Mouse (Mus musculus): ENCODE measurements around the gene Slc35a3. TPM values are rescaled to one million over a fixed set of nuclear protein-coding genes. Genes with fewer than 3 reads are reported as not detected.
A peak's percentile ranks its signal among the peaks of the same experiment; 100 is the strongest.

Slc35a3 gene
- total and polyA plus RNA-seq, 3 experiments, result 19.2 to 20.3 TPM; not detected in 1

- no peaks in the 10 kb centered on the region for H3K79me2 ChIP-seq (ENCODE audit: control insufficient read depth, insufficient read depth, low read length, poor library complexity)
- H3K27ac ChIP-seq (ENCODE audit: control insufficient read depth, low read depth, low read length), result no peak overlapping the region
- no peaks in the 10 kb centered on the region for H3K36me3 ChIP-seq (ENCODE audit: control insufficient read depth in 1 of 2, insufficient read depth in 2 of 2, low read length in 2 of 2)
- peak; percentile 74 for DNase-seq (ENCODE audit: low read depth, low spot score)
- H3K9ac ChIP-seq (ENCODE audit: control insufficient read depth, low read depth, low read length, poor library complexity, severe bottlenecking), result no peak overlapping the region
- TF ChIP-seq CTCF (IDR thresholded peaks at IDR 0.05 in 2 of 3, conservative IDR thresholded peaks at IDR 0.05 in 1 of 3; ENCODE audit: control insufficient read depth in 1 of 3, insufficient read depth in 1 of 3, low read depth in 2 of 3, low read length in 3 of 3, poor library complexity in 1 of 3, severe bottlenecking in 1 of 3) (peak; percentile 68 to 84 (median 78); a peak in 5 of 6 replicates), E2F4 (IDR thresholded peaks at IDR 0.05; ENCODE audit: borderline replicate concordance, low read depth, low read length) (no peak), ZMIZ1 (IDR thresholded peaks at IDR 0.05; ENCODE audit: low read depth, low read length) (no peak), EP300 (IDR thresholded peaks at IDR 0.05; ENCODE audit: low read depth in 1 of 2, low read length in 2 of 2) (no peak), MAX (IDR thresholded peaks at IDR 0.05; ENCODE audit: low read length) (no peak), MXI1 (IDR thresholded peaks at IDR 0.05; ENCODE audit: low read depth, low read length) (peak; percentile 29; the same call in 1 of the 2 replicates), USF1 (IDR thresholded peaks at IDR 0.05; ENCODE audit: low read depth, low read length) (no peak), SMC3 (IDR thresholded peaks at IDR 0.05; ENCODE audit: low read depth, low read length) (peak; percentile 84), SIN3A (IDR thresholded peaks at IDR 0.05; ENCODE audit: low read length) (no peak), GATA1 (IDR thresholded peaks at IDR 0.05; ENCODE audit: low read depth, low read length) (no peak), TBP (IDR thresholded peaks at IDR 0.05; ENCODE audit: low read depth, low read length) (no peak), POLR2A (IDR thresholded peaks at IDR 0.05; ENCODE audit: control insufficient read depth in 1 of 2, insufficient read depth in 1 of 2, low read depth in 1 of 2, low read length in 2 of 2, poor library complexity in 1 of 2) (no peak), KAT2A (conservative IDR thresholded peaks at IDR 0.05; ENCODE audit: low read depth, low read length) (no peak), MAFK (IDR thresholded peaks at IDR 0.05; ENCODE audit: borderline replicate concordance, low read depth, low read length) (no peak), USF2 (IDR thresholded peaks at IDR 0.05; ENCODE audit: borderline replicate concordance in 1 of 2, insufficient read depth in 1 of 2, low read depth in 1 of 2, low read length in 2 of 2) (no peak), RAD21 (IDR thresholded peaks at IDR 0.05; ENCODE audit: low read depth, low read length) (peak; percentile 81), MYB (IDR thresholded peaks at IDR 0.05; ENCODE audit: low read depth, low read length) (no peak), JUND (IDR thresholded peaks at IDR 0.05; ENCODE audit: low read depth, low read length) (no peak), CHD1 (IDR thresholded peaks at IDR 0.05; ENCODE audit: low read depth, low read length) (no peak), NRF1 (IDR thresholded peaks at IDR 0.05; ENCODE audit: insufficient read depth, low read depth, low read length, poor library complexity, severe bottlenecking) (no peak), CHD2 (IDR thresholded peaks at IDR 0.05; ENCODE audit: low read length) (no peak), ZKSCAN1 (IDR thresholded peaks at IDR 0.05; ENCODE audit: low read depth, low read length) (no peak), RCOR1 (IDR thresholded peaks at IDR 0.05; ENCODE audit: low read depth, low read length) (no peak), MYC (IDR thresholded peaks at IDR 0.05; ENCODE audit: low read depth, low read length) (no peak), GABPA (IDR thresholded peaks at IDR 0.05; ENCODE audit: low read depth, low read length) (no peak), ZNF384 (IDR thresholded peaks at IDR 0.05; ENCODE audit: low read depth, low read length) (no peak), POLR2AphosphoS2 (IDR thresholded peaks at IDR 0.05; ENCODE audit: low read length) (no peak), ZC3H11A (IDR thresholded peaks at IDR 0.05; ENCODE audit: low read depth, low read length) (peak; percentile 79), HCFC1 (IDR thresholded peaks at IDR 0.05; ENCODE audit: low read depth, low read length) (no peak), TAL1 (IDR thresholded peaks at IDR 0.05; ENCODE audit: low read length) (no peak)
- H3K4me3 ChIP-seq (ENCODE audit: control insufficient read depth in 1 of 2, insufficient read depth in 1 of 2, low read depth in 2 of 2, low read length in 2 of 2), result no peak overlapping the region
- no peaks in the 10 kb centered on the region for H3K9me3 ChIP-seq (replicated peaks; ENCODE audit: insufficient read depth, low read length)
- no peaks in the 10 kb centered on the region for H3K27me3 ChIP-seq (ENCODE audit: control insufficient read depth in 1 of 2, insufficient read depth in 2 of 2, low read length in 2 of 2)
- no peaks in the 10 kb centered on the region for H3K4me1 ChIP-seq (ENCODE audit: control insufficient read depth in 1 of 2, insufficient read depth in 2 of 2, low read length in 2 of 2)
These were observed 36.0 kb upstream of the Slc35a3 start for GRCm38 (mm10) chr3:116748391-116749170.
